Mouse (Mus musculus): ENCODE data around the gene Atxn1l. TPM values are rescaled to one million over a fixed set of nuclear protein-coding genes. Genes with fewer than 3 reads are reported as not detected.
"Not testable (repeated sequence)": the region's sequence is repeated elsewhere in the genome, so short reads cannot be mapped to it uniquely, and the experiment has no call there.

The Atxn1l gene
- polyA plus RNA-seq, 2 experiments, result 9.6 to 16.2 TPM

GRCm38 (mm10) chr8:109760221-109760620, 22.7 kb upstream of the Atxn1l start:
- no peak overlapping the region for H3K9ac ChIP-seq (ENCODE audit: low read depth, low read length, severe bottlenecking)
- no peaks in the 10 kb centered on the region for H3K36me3 ChIP-seq (ENCODE audit: control insufficient read depth, insufficient read depth, low read length)
- no peak for DNase-seq (ENCODE audit: low spot score)
- H3K4me3 ChIP-seq (replicated peaks; ENCODE audit: low read length), result no peak overlapping the region
- H3K4me2 ChIP-seq (replicated peaks; ENCODE audit: low read depth, low read length, severe bottlenecking), result no peak overlapping the region
- WGBS, result 38% methylated on average over 1 of the region's 1 CpGs
- no peaks in the 10 kb centered on the region for H3K4me1 ChIP-seq (ENCODE audit: control insufficient read depth, insufficient read depth, low read length)
- no peak overlapping the region for H3K27ac ChIP-seq (replicated peaks; ENCODE audit: low read depth, low read length)
- no peaks in the 10 kb centered on the region for H3K27me3 ChIP-seq (ENCODE audit: control insufficient read depth, insufficient read depth, low read length)
- TF ChIP-seq POLR2A (IDR thresholded peaks at IDR 0.05; ENCODE audit: borderline replicate concordance, extremely low read depth, insufficient read depth, insufficient read length), result no peak
- H3K9me3 ChIP-seq (ENCODE audit: control insufficient read depth, low read length), result no peaks in the 10 kb centered on the region
- ATAC-seq (ENCODE audit: low FRiP score, low read depth), result no peak

- WGBS, result 93% methylated on average over 7 of the region's 7 CpGs
- H3K9ac ChIP-seq (ENCODE audit: low read depth, low read length, severe bottlenecking), result no peak overlapping the region
- no peak for TF ChIP-seq POLR2A (IDR thresholded peaks at IDR 0.05; ENCODE audit: borderline replicate concordance, extremely low read depth, insufficient read depth, insufficient read length)
Measured at GRCm38 (mm10) chr8:109759426-109759825, 21.9 kb upstream of the Atxn1l start.

GRCm38 (mm10) chr8:109756849-109757248, 19.3 kb upstream of the Atxn1l start:
- H3K9ac ChIP-seq (ENCODE audit: low read depth, low read length, severe bottlenecking), result no peak overlapping the region
- H3K36me3 ChIP-seq (ENCODE audit: control insufficient read depth, insufficient read depth, low read length), result no peaks in the 10 kb centered on the region
- no peak for DNase-seq (ENCODE audit: low spot score)
- no peaks in the 10 kb centered on the region for H3K4me1 ChIP-seq (ENCODE audit: control insufficient read depth, insufficient read depth, low read length)
- ATAC-seq (ENCODE audit: low FRiP score, low read depth), result no peak
- H3K27ac ChIP-seq (replicated peaks; ENCODE audit: low read depth, low read length), result no peak overlapping the region
- no peak overlapping the region for H3K4me3 ChIP-seq (replicated peaks; ENCODE audit: low read length)
- no peak overlapping the region for H3K4me2 ChIP-seq (replicated peaks; ENCODE audit: low read depth, low read length, severe bottlenecking)
- no peak for TF ChIP-seq POLR2A (IDR thresholded peaks at IDR 0.05; ENCODE audit: borderline replicate concordance, extremely low read depth, insufficient read depth, insufficient read length)
- WGBS, result 66% methylated on average over 3 of the region's 3 CpGs
- no peaks in the 10 kb centered on the region for H3K27me3 ChIP-seq (ENCODE audit: control insufficient read depth, insufficient read depth, low read length)
- no peaks in the 10 kb centered on the region for H3K9me3 ChIP-seq (ENCODE audit: control insufficient read depth, low read length)

More at GRCm38 (mm10) chr8:109759426-109759825, 21.9 kb upstream of the Atxn1l start:
- Histone ChIP-seq H3K4me3 (replicated peaks; ENCODE audit: low read length) (no peak overlapping the region), H3K9me3 (ENCODE audit: control insufficient read depth, low read length) (no peaks in the 10 kb centered on the region), H3K36me3 (ENCODE audit: control insufficient read depth, insufficient read depth, low read length) (no peaks in the 10 kb centered on the region), H3K27me3 (ENCODE audit: control insufficient read depth, insufficient read depth, low read length) (no peaks in the 10 kb centered on the region), H3K27ac (replicated peaks; ENCODE audit: low read depth, low read length) (no peak overlapping the region), H3K4me1 (ENCODE audit: control insufficient read depth, insufficient read depth, low read length) (no peaks in the 10 kb centered on the region), H3K4me2 (replicated peaks; ENCODE audit: low read depth, low read length, severe bottlenecking) (no peak overlapping the region)
- no peak for ATAC-seq (ENCODE audit: low FRiP score, low read depth)
- DNase-seq (ENCODE audit: low spot score), result no peak

GRCm38 (mm10) chr8:109755554-109755953, 18.0 kb upstream of the Atxn1l start:
- not testable (repeated sequence) for H3K4me3 ChIP-seq (replicated peaks; ENCODE audit: low read length); H3K27ac ChIP-seq (replicated peaks; ENCODE audit: low read depth, low read length); DNase-seq (ENCODE audit: low spot score); H3K4me2 ChIP-seq (replicated peaks; ENCODE audit: low read depth, low read length, severe bottlenecking); H3K36me3 ChIP-seq (ENCODE audit: control insufficient read depth, insufficient read depth, low read length); ATAC-seq (ENCODE audit: low FRiP score, low read depth); H3K4me1 ChIP-seq (ENCODE audit: control insufficient read depth, insufficient read depth, low read length); H3K9me3 ChIP-seq (ENCODE audit: control insufficient read depth, low read length); H3K27me3 ChIP-seq (ENCODE audit: control insufficient read depth, insufficient read depth, low read length); H3K9ac ChIP-seq (ENCODE audit: low read depth, low read length, severe bottlenecking)
- WGBS, result 81% methylated on average over 4 of the region's 4 CpGs

GRCm38 (mm10) chr8:109754696-109755095, 17.2 kb upstream of the Atxn1l start:
- H3K9ac ChIP-seq (ENCODE audit: low read depth, low read length, severe bottlenecking), result no peak overlapping the region
- H3K4me2 ChIP-seq (replicated peaks; ENCODE audit: low read depth, low read length, severe bottlenecking), result no peak overlapping the region
- no peaks in the 10 kb centered on the region for H3K27me3 ChIP-seq (ENCODE audit: control insufficient read depth, insufficient read depth, low read length)
- H3K27ac ChIP-seq (replicated peaks; ENCODE audit: low read depth, low read length), result no peak overlapping the region
- no peak for ATAC-seq (ENCODE audit: low FRiP score, low read depth)
- H3K36me3 ChIP-seq (ENCODE audit: control insufficient read depth, insufficient read depth, low read length), result no peaks in the 10 kb centered on the region
- WGBS, result 85% methylated on average over 8 of the region's 8 CpGs
- no peak for TF ChIP-seq POLR2A (IDR thresholded peaks at IDR 0.05; ENCODE audit: borderline replicate concordance, extremely low read depth, insufficient read depth, insufficient read length)
- no peaks in the 10 kb centered on the region for H3K4me1 ChIP-seq (ENCODE audit: control insufficient read depth, insufficient read depth, low read length)
- no peaks in the 10 kb centered on the region for H3K9me3 ChIP-seq (ENCODE audit: control insufficient read depth, low read length)
- H3K4me3 ChIP-seq (replicated peaks; ENCODE audit: low read length), result no peak overlapping the region
- DNase-seq (ENCODE audit: low spot score), result no peak

All from limb, embryonic 14.5 days (tissue).